8 mouse cellular contexts compared by ENCODE assay signal in genomic region chr5:129914024-129914423, GRCm38 (mm10). TPM values are rescaled to one million over a fixed set of nuclear protein-coding genes. Genes with fewer than 3 reads are reported as not detected.
DNase-seq lines count a peak whose midpoint lies in the region; ATAC-seq and TF ChIP-seq lines count a peak whose summit lies in the region.

No protein-coding gene starts in this region.

- no peak overlapping the region for H3K4me3 ChIP-seq in hindbrain, postnatal 0 days (ENCODE audit: low read length)
- H3K4me3 ChIP-seq in hindbrain, embryonic 16.5 days (ENCODE audit: low read length) = no peak overlapping the region
- H3K4me3 ChIP-seq in E14TG2a.4 (replicated peaks; ENCODE audit: low read length) = no peak overlapping the region
- no peak overlapping the region for H3K4me3 ChIP-seq in limb, embryonic 10.5 days

- no peaks in the 10 kb centered on the region for H3K9me3 ChIP-seq in hindbrain, postnatal 0 days (ENCODE audit: low read length)
- H3K9me3 ChIP-seq in hindbrain, embryonic 16.5 days (ENCODE audit: control insufficient read depth, low read length) = no peaks in the 10 kb centered on the region
- no peaks in the 10 kb centered on the region for H3K9me3 ChIP-seq in E14TG2a.4 (ENCODE audit: low read length)
- H3K9me3 ChIP-seq in limb, embryonic 10.5 days (replicated peaks) = no peaks in the 10 kb centered on the region

- peak; percentile 24 for DNase-seq in hindbrain, postnatal 0 days (ENCODE audit: low spot score)
- peak; percentile 11 for DNase-seq in adrenal gland, postnatal 25 days
- DNase-seq in limb, embryonic 10.5 days (ENCODE audit: low spot score) = peak; percentile 40
- DNase-seq in layer of hippocampus, postnatal 10 days (ENCODE audit: low spot score in 2 of 2) = no peak
- DNase-seq in right cerebral cortex, postnatal 14 days = no peak

- peak; percentile 68 for TF ChIP-seq CTCF in hindbrain, postnatal 0 days (IDR thresholded peaks at IDR 0.05; ENCODE audit: low read depth)
- peak; percentile 71 for TF ChIP-seq CTCF in E14TG2a.4 (conservative IDR thresholded peaks at IDR 0.05; ENCODE audit: low read length)

- H3K36me3 ChIP-seq in hindbrain, postnatal 0 days (ENCODE audit: insufficient read depth, low read length) = no peaks in the 10 kb centered on the region
- H3K36me3 ChIP-seq in hindbrain, embryonic 16.5 days (ENCODE audit: control insufficient read depth, insufficient read depth, low read length) = no peaks in the 10 kb centered on the region
- 0 out of 2 replicates have a peak, but pooled peaks cover 3% of the 10 kb centered on the region for H3K36me3 ChIP-seq in E14TG2a.4 (ENCODE audit: insufficient read depth, low read length)
- no peaks in the 10 kb centered on the region for H3K36me3 ChIP-seq in limb, embryonic 10.5 days

- H3K4me1 ChIP-seq in hindbrain, postnatal 0 days (ENCODE audit: insufficient read depth, low read length) = peaks cover 3% of the 10 kb centered on the region; the same call in 1 of the 2 replicates
- 0 out of 2 replicates have a peak, but pooled peaks cover 1% of the 10 kb centered on the region for H3K4me1 ChIP-seq in hindbrain, embryonic 16.5 days (ENCODE audit: control insufficient read depth, insufficient read depth, low read depth, low read length)
- H3K4me1 ChIP-seq in E14TG2a.4 (replicated peaks; ENCODE audit: low read depth, low read length) = peaks cover 69% of the 10 kb centered on the region
- peaks cover 3% of the 10 kb centered on the region for H3K4me1 ChIP-seq in limb, embryonic 10.5 days

- no peak overlapping the region for H3K9ac ChIP-seq in hindbrain, postnatal 0 days (replicated peaks; ENCODE audit: low read length)
- no peak overlapping the region for H3K9ac ChIP-seq in hindbrain, embryonic 16.5 days (ENCODE audit: low read depth, low read length)

- WGBS in hindbrain, postnatal 0 days = 21% methylated on average over 2 of the region's 2 CpGs
- WGBS in hindbrain, embryonic 16.5 days = 11% methylated on average over 2 of the region's 2 CpGs
- 27% methylated on average over 2 of the region's 2 CpGs for WGBS in limb, embryonic 10.5 days

- ATAC-seq in hindbrain, postnatal 0 days = no peak
- ATAC-seq in hindbrain, embryonic 16.5 days = no peak
- peak; percentile 86 for ATAC-seq in neutrophil, adult 5-6 weeks (ENCODE audit: extremely low read depth, insufficient number of reproducible peaks, low FRiP score, poor library complexity, severe bottlenecking)

- no peak overlapping the region for H3K4me2 ChIP-seq in hindbrain, postnatal 0 days (ENCODE audit: low read depth, low read length)
- H3K4me2 ChIP-seq in hindbrain, embryonic 16.5 days (ENCODE audit: low read length) = no peak overlapping the region

- no peak overlapping the region for H3K27ac ChIP-seq in hindbrain, postnatal 0 days
- no peak overlapping the region for H3K27ac ChIP-seq in hindbrain, embryonic 16.5 days (ENCODE audit: low read depth, low read length)
- no peak overlapping the region for H3K27ac ChIP-seq in limb, embryonic 10.5 days

- no peaks in the 10 kb centered on the region for H3K27me3 ChIP-seq in hindbrain, postnatal 0 days (ENCODE audit: insufficient read depth, low read length)
- no peaks in the 10 kb centered on the region for H3K27me3 ChIP-seq in hindbrain, embryonic 16.5 days (replicated peaks; ENCODE audit: control insufficient read depth, insufficient read depth, low read length)
- H3K27me3 ChIP-seq in E14TG2a.4 (ENCODE audit: insufficient read depth, low read length) = no peaks in the 10 kb centered on the region
- peaks cover 8% of the 10 kb centered on the region; the same call in 1 of the 2 replicates for H3K27me3 ChIP-seq in limb, embryonic 10.5 days (ENCODE audit: low read depth, poor library complexity, severe bottlenecking)

RNA-seq across cellular contexts. Expression of gene Nupr1l, which starts 5.7 kb away (rescaled TPM):
- 3.5 and 4.1 TPM in 2 replicates for total RNA-seq in hindbrain, postnatal 0 days (2014; rRNA removed)
- polyA plus RNA-seq in hindbrain, postnatal 0 days (2015; fragmentation: Nextera tagmentation; extraction: Ambion mirVana) = 6.0 and 6.1 TPM in 2 replicates
- polyA plus RNA-seq in hindbrain, embryonic 16.5 days (2015; fragmentation: Nextera tagmentation; extraction: Ambion mirVana) = 4.5 and 4.7 TPM in 2 replicates
- total RNA-seq in adrenal gland, postnatal 25 days (2021) = 1.9 and 6.0 TPM in 2 replicates
- polyA plus RNA-seq in limb, embryonic 10.5 days (2016; fragmentation: Nextera tagmentation; extraction: Ambion mirVana) = 2.7 and 4.5 TPM in 2 replicates
- total RNA-seq in neutrophil, adult 5-6 weeks (2017) = 10.5 and 13.3 TPM in 2 replicates
- 1 to 10 TPM; 2.2 to 2.7 TPM for total RNA-seq in layer of hippocampus, postnatal 10 days (2021)

RNA-seq across cellular contexts. Expression of gene Phkg1, which starts 15.7 kb away (rescaled TPM):
- total RNA-seq in hindbrain, postnatal 0 days (2014; rRNA removed) = 2.0 and 3.6 TPM in 2 replicates
- polyA plus RNA-seq in hindbrain, postnatal 0 days (2015; fragmentation: Nextera tagmentation; extraction: Ambion mirVana) = 1.7 and 3.3 TPM in 2 replicates
- polyA plus RNA-seq in hindbrain, embryonic 16.5 days (2015; fragmentation: Nextera tagmentation; extraction: Ambion mirVana) = 1.0 and 1.2 TPM in 2 replicates
- total RNA-seq in adrenal gland, postnatal 25 days (2021) = 3.1 and 3.2 TPM in 2 replicates
- 0.20 and 0.31 TPM in 2 replicates for polyA plus RNA-seq in limb, embryonic 10.5 days (2016; fragmentation: Nextera tagmentation; extraction: Ambion mirVana)
- 0.93 TPM in 1 of 2 replicates, not detected in the other for total RNA-seq in neutrophil, adult 5-6 weeks (2017)
- total RNA-seq in layer of hippocampus, postnatal 10 days (2021) = 10 to 100 TPM; 12.6 to 15.9 TPM

RNA-seq across cellular contexts. Expression of gene Zbed5, which starts 18.5 kb away (rescaled TPM):
- total RNA-seq in hindbrain, postnatal 0 days (2014; rRNA removed) = 9.6 and 10.4 TPM in 2 replicates
- 7.4 and 7.9 TPM in 2 replicates for polyA plus RNA-seq in hindbrain, postnatal 0 days (2015; fragmentation: Nextera tagmentation; extraction: Ambion mirVana)
- polyA plus RNA-seq in hindbrain, embryonic 16.5 days (2015; fragmentation: Nextera tagmentation; extraction: Ambion mirVana) = 14.0 and 14.1 TPM in 2 replicates
- total RNA-seq in adrenal gland, postnatal 25 days (2021) = 1.8 and 2.1 TPM in 2 replicates
- polyA plus RNA-seq in limb, embryonic 10.5 days (2016; fragmentation: Nextera tagmentation; extraction: Ambion mirVana) = 10.1 and 12.2 TPM in 2 replicates
- 1.4 and 1.7 TPM in 2 replicates for total RNA-seq in neutrophil, adult 5-6 weeks (2017)
- total RNA-seq in layer of hippocampus, postnatal 10 days (2021) = 1 to 10 TPM; 4.7 to 5.6 TPM

RNA-seq across cellular contexts. Expression of gene Chchd2, which starts 26.8 kb away (rescaled TPM):
- 1,207 and 1,381 TPM in 2 replicates for total RNA-seq in hindbrain, postnatal 0 days (2014; rRNA removed)
- polyA plus RNA-seq in hindbrain, postnatal 0 days (2015; fragmentation: Nextera tagmentation; extraction: Ambion mirVana) = 877 TPM in 2 replicates
- polyA plus RNA-seq in hindbrain, embryonic 16.5 days (2015; fragmentation: Nextera tagmentation; extraction: Ambion mirVana) = 679 and 729 TPM in 2 replicates
- 798 and 898 TPM in 2 replicates for total RNA-seq in adrenal gland, postnatal 25 days (2021)
- polyA plus RNA-seq in limb, embryonic 10.5 days (2016; fragmentation: Nextera tagmentation; extraction: Ambion mirVana) = 1,262 and 1,296 TPM in 2 replicates
- total RNA-seq in neutrophil, adult 5-6 weeks (2017) = 116 and 119 TPM in 2 replicates
- 100 to 1,000 TPM; 411 to 434 TPM for total RNA-seq in layer of hippocampus, postnatal 10 days (2021)

RNA-seq across cellular contexts. Expression of gene Vkorc1l1, which starts 27.7 kb away (rescaled TPM):
- total RNA-seq in hindbrain, postnatal 0 days (2014; rRNA removed) = 73.0 and 73.3 TPM in 2 replicates
- 22.3 and 23.0 TPM in 2 replicates for polyA plus RNA-seq in hindbrain, postnatal 0 days (2015; fragmentation: Nextera tagmentation; extraction: Ambion mirVana)
- 22.6 and 27.3 TPM in 2 replicates for polyA plus RNA-seq in hindbrain, embryonic 16.5 days (2015; fragmentation: Nextera tagmentation; extraction: Ambion mirVana)
- 27.7 and 30.8 TPM in 2 replicates for total RNA-seq in adrenal gland, postnatal 25 days (2021)
- 34.4 and 36.7 TPM in 2 replicates for polyA plus RNA-seq in limb, embryonic 10.5 days (2016; fragmentation: Nextera tagmentation; extraction: Ambion mirVana)
- 11.9 and 14.3 TPM in 2 replicates for total RNA-seq in neutrophil, adult 5-6 weeks (2017)
- total RNA-seq in layer of hippocampus, postnatal 10 days (2021) = 10 to 100 TPM; 46.7 to 49.4 TPM

Comparison
In these comparisons a context has a peak if more than half of its experiments do, and no peak if none do; other contexts are left out.
1. DNase-seq: peak in hindbrain, postnatal 0 days (single experiment), adrenal gland, postnatal 25 days (single experiment) and limb, embryonic 10.5 days (single experiment); none in layer of hippocampus, postnatal 10 days (0 of 2) and right cerebral cortex, postnatal 14 days (single experiment).